Comparison of ENCODE assay signal across 18 mouse cellular contexts in the genomic region with DNA sequence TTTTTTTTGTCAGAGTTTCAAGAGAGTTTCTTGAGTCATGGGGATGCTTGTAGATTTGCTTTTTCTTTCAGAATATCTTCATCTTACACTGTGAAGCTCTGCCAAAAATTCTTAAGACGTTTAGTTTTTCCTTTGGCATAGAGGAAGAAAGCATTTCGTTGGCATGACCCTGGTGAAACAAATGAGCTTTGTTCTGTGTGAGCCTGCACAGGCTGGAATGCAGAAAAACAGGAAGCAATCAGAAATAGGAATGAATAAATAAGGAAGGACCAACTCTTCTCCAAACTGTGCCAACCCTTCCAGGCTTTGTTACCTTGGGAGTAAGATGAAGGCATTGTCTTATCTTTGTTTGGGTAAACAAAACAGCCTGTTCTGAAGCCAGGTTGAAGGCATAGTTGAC.
A peak's percentile ranks its signal among the peaks of the same experiment; 100 is the strongest.
DNase-seq lines count a peak whose midpoint lies in the region; ATAC-seq and TF ChIP-seq lines count a peak whose summit lies in the region.
"Had no signal": no experiment of that assay in that cellular context is flagged by ENCODE, and none has a peak within 500 bp of the region (broad histone marks: within the 10 kb centered on the region; RNA-seq: fewer than 3 reads in every experiment).

No protein-coding gene starts in this region.

- DNase-seq in embryonic facial prominence, embryonic 14.5 days (ENCODE audit: low spot score): peak; percentile 76
- DNase-seq in embryonic facial prominence, embryonic 10.5 days (ENCODE audit: low spot score): no peak
- no peak for DNase-seq in lung, postnatal 4 days
- peak; percentile 17 for DNase-seq in brain, embryonic 14.5 days (ENCODE audit: low read depth)
- no peak for DNase-seq in thymus, postnatal 36 days
- no peak for DNase-seq in kidney, postnatal 4 days
- DNase-seq: adrenal gland, postnatal 14 days; cerebellum, adult 2 months; cerebellum, postnatal 10 days; gastrocnemius, postnatal 14 days had no signal

- peak; percentile 67; the same call in 1 of the 2 replicates for ATAC-seq in embryonic facial prominence, embryonic 14.5 days (ENCODE audit: low read depth)
- ATAC-seq in lung, embryonic 16.5 days (ENCODE audit: low read depth): peak; percentile 57; the same call in 1 of the 2 replicates
- ATAC-seq: activated CD4-positive, CD25-positive, alpha-beta regulatory T cell, adult 4 months; forebrain, embryonic 16.5 days; intestine, embryonic 16.5 days; Patski had no signal

- no peaks in the 10 kb centered on the region for H3K36me3 ChIP-seq in embryonic facial prominence, embryonic 14.5 days (ENCODE audit: control insufficient read depth, insufficient read depth, low read length)
- H3K36me3 ChIP-seq in embryonic facial prominence, embryonic 10.5 days (replicated peaks): no peaks in the 10 kb centered on the region
- H3K36me3 ChIP-seq in lung, embryonic 16.5 days (ENCODE audit: control insufficient read depth, insufficient read depth, low read length): no peaks in the 10 kb centered on the region
- H3K36me3 ChIP-seq: heart, embryonic 12.5 days; hindbrain, embryonic 10.5 days had no signal

- TF ChIP-seq CTCF in brain, embryonic 14.5 days (IDR thresholded peaks at IDR 0.05; ENCODE audit: borderline replicate concordance, extremely low read depth, insufficient read depth, insufficient read length): no peak

- no peaks in the 10 kb centered on the region for H3K27me3 ChIP-seq in embryonic facial prominence, embryonic 14.5 days (replicated peaks; ENCODE audit: control insufficient read depth, insufficient read depth, low read length)
- no peaks in the 10 kb centered on the region for H3K27me3 ChIP-seq in embryonic facial prominence, embryonic 10.5 days (replicated peaks; ENCODE audit: low read depth, poor library complexity, severe bottlenecking)
- H3K27me3 ChIP-seq in lung, embryonic 16.5 days (ENCODE audit: control insufficient read depth, insufficient read depth, low read depth, low read length): no peaks in the 10 kb centered on the region
- H3K27me3 ChIP-seq: heart, embryonic 12.5 days; hindbrain, embryonic 15.5 days had no signal

- H3K27ac ChIP-seq in embryonic facial prominence, embryonic 14.5 days (replicated peaks; ENCODE audit: low read depth, low read length): 0 out of 2 replicates have a peak overlapping the region, but pooled peaks have one; percentile 8
- H3K27ac ChIP-seq in embryonic facial prominence, embryonic 10.5 days (replicated peaks): no peak overlapping the region
- H3K27ac ChIP-seq in lung, embryonic 16.5 days (ENCODE audit: low read length): 0 out of 2 replicates have a peak overlapping the region, but pooled peaks have one; percentile 6
- H3K27ac ChIP-seq: hindbrain, embryonic 10.5 days; hindbrain, embryonic 15.5 days had no signal

- H3K9me3 ChIP-seq in embryonic facial prominence, embryonic 14.5 days (ENCODE audit: control insufficient read depth, low read length): no peaks in the 10 kb centered on the region
- H3K9me3 ChIP-seq in embryonic facial prominence, embryonic 10.5 days: no peaks in the 10 kb centered on the region
- H3K9me3 ChIP-seq in lung, embryonic 16.5 days (ENCODE audit: control insufficient read depth, low read length): no peaks in the 10 kb centered on the region
- H3K9me3 ChIP-seq: heart, embryonic 12.5 days; hindbrain, embryonic 10.5 days; hindbrain, embryonic 15.5 days had no signal

- WGBS in embryonic facial prominence, embryonic 14.5 days: 7% methylated on average over 2 of the region's 2 CpGs
- 15% methylated on average over 2 of the region's 2 CpGs for WGBS in embryonic facial prominence, embryonic 10.5 days
- WGBS in lung, embryonic 16.5 days: 13% methylated on average over 2 of the region's 2 CpGs

- no peak for TF ChIP-seq POLR2A in brain, embryonic 14.5 days (IDR thresholded peaks at IDR 0.05; ENCODE audit: borderline replicate concordance, extremely low read depth, insufficient read depth, insufficient read length, poor library complexity, severe bottlenecking)

- H3K4me3 ChIP-seq in embryonic facial prominence, embryonic 14.5 days (ENCODE audit: low read depth, low read length): no peak overlapping the region
- no peak overlapping the region for H3K4me3 ChIP-seq in embryonic facial prominence, embryonic 10.5 days
- no peak overlapping the region for H3K4me3 ChIP-seq in lung, embryonic 16.5 days (ENCODE audit: low read length)
- H3K4me3 ChIP-seq: heart, embryonic 12.5 days; hindbrain, embryonic 10.5 days; hindbrain, embryonic 15.5 days had no signal

- no peak overlapping the region for H3K4me2 ChIP-seq in embryonic facial prominence, embryonic 14.5 days (ENCODE audit: low read depth, low read length)
- H3K4me2 ChIP-seq in lung, embryonic 16.5 days (ENCODE audit: low read depth, low read length): no peak overlapping the region
- H3K4me2 ChIP-seq: heart, embryonic 12.5 days; hindbrain, embryonic 15.5 days had no signal

- H3K4me1 ChIP-seq in embryonic facial prominence, embryonic 14.5 days (ENCODE audit: control insufficient read depth, insufficient read depth, low read length): no peaks in the 10 kb centered on the region
- H3K4me1 ChIP-seq in embryonic facial prominence, embryonic 10.5 days: no peaks in the 10 kb centered on the region
- H3K4me1 ChIP-seq in lung, embryonic 16.5 days (replicated peaks; ENCODE audit: control insufficient read depth, insufficient read depth, low read length): peaks cover 4% of the 10 kb centered on the region; the same call in 1 of the 2 replicates
- H3K4me1 ChIP-seq: heart, embryonic 12.5 days; hindbrain, embryonic 10.5 days; hindbrain, embryonic 15.5 days had no signal

- no peak overlapping the region for H3K9ac ChIP-seq in embryonic facial prominence, embryonic 14.5 days (ENCODE audit: low read depth, low read length)
- H3K9ac ChIP-seq in lung, embryonic 16.5 days (ENCODE audit: low read length): no peak overlapping the region
- H3K9ac ChIP-seq: heart, embryonic 12.5 days; hindbrain, embryonic 15.5 days had no signal

Comparison
In these comparisons a context has a peak if more than half of its experiments do, and no peak if none do; other contexts are left out.
1. DNase-seq: peak in embryonic facial prominence, embryonic 14.5 days (single experiment) and brain, embryonic 14.5 days (single experiment); none in embryonic facial prominence, embryonic 10.5 days (single experiment), lung, postnatal 4 days (0 of 2), thymus, postnatal 36 days (0 of 2) and kidney, postnatal 4 days (0 of 2).